Mouse (Mus musculus): ENCODE results near the gene Ier5l.
A peak's percentile ranks its signal among the peaks of the same experiment; 100 is the strongest.

Gene Ier5l

GRCm38 (mm10) chr2:30470143-30470946 lies 3.7 kb downstream of the Ier5l start:
- DNase-seq (ENCODE audit: low read depth, low spot score) = no peak

GRCm38 (mm10) chr2:30469796-30470142 lies 4.2 kb downstream of the Ier5l start:
- DNase-seq (ENCODE audit: low read depth, low spot score) = peak; percentile 63

GRCm38 (mm10) chr2:30469009-30469408 lies 5.0 kb downstream of the Ier5l start:
- no peak for DNase-seq (ENCODE audit: low read depth, low spot score)

GRCm38 (mm10) chr2:30466787-30467186 lies 7.2 kb downstream of the Ier5l start:
- no peak for DNase-seq (ENCODE audit: low read depth, low spot score)

GRCm38 (mm10) chr2:30464411-30464810 lies 9.6 kb downstream of the Ier5l start:
- DNase-seq (ENCODE audit: low read depth, low spot score) = no peak

- DNase-seq (ENCODE audit: low read depth, low spot score) = peak; percentile 84
Observed at GRCm38 (mm10) chr2:30463904-30464330, 10.1 kb downstream of the Ier5l start.

GRCm38 (mm10) chr2:30463341-30463761 lies 10.7 kb downstream of the Ier5l start:
- DNase-seq (ENCODE audit: low read depth, low spot score) = no peak

- DNase-seq (ENCODE audit: low read depth, low spot score) = no peak
Observed at GRCm38 (mm10) chr2:30459241-30459640, 14.8 kb downstream of the Ier5l start.

- peak; percentile 43 for DNase-seq (ENCODE audit: low read depth, low spot score)
Observed at GRCm38 (mm10) chr2:30458349-30458748, 15.7 kb downstream of the Ier5l start.

GRCm38 (mm10) chr2:30456104-30456980 lies 17.7 kb downstream of the Ier5l start:
- DNase-seq (ENCODE audit: low read depth, low spot score) = no peak

GRCm38 (mm10) chr2:30454587-30454986 lies 19.4 kb downstream of the Ier5l start:
- no peak for DNase-seq (ENCODE audit: low read depth, low spot score)

GRCm38 (mm10) chr2:30453570-30453969 lies 20.4 kb downstream of the Ier5l start:
- DNase-seq (ENCODE audit: low read depth, low spot score) = no peak

- no peak for DNase-seq (ENCODE audit: low read depth, low spot score)
Observed at GRCm38 (mm10) chr2:30451525-30451924, 22.5 kb downstream of the Ier5l start.

- DNase-seq (ENCODE audit: low read depth, low spot score) = no peak
Observed at GRCm38 (mm10) chr2:30450530-30450929, 23.5 kb downstream of the Ier5l start.

- DNase-seq (ENCODE audit: low read depth, low spot score) = no peak
Observed at GRCm38 (mm10) chr2:30448371-30448770, 25.6 kb downstream of the Ier5l start.

- no peak for DNase-seq (ENCODE audit: low read depth, low spot score)
Observed at GRCm38 (mm10) chr2:30446891-30447826, 26.9 kb downstream of the Ier5l start.

GRCm38 (mm10) chr2:30445312-30445711 lies 28.7 kb downstream of the Ier5l start:
- DNase-seq (ENCODE audit: low read depth, low spot score) = no peak

GRCm38 (mm10) chr2:30444450-30444849 lies 29.6 kb downstream of the Ier5l start:
- no peak for DNase-seq (ENCODE audit: low read depth, low spot score)

- no peak for DNase-seq (ENCODE audit: low read depth, low spot score)
Observed at GRCm38 (mm10) chr2:30444006-30444405, 30.0 kb downstream of the Ier5l start.

GRCm38 (mm10) chr2:30443281-30443680 lies 30.7 kb downstream of the Ier5l start:
- DNase-seq (ENCODE audit: low read depth, low spot score) = no peak

- no peak for DNase-seq (ENCODE audit: low read depth, low spot score)
Observed at GRCm38 (mm10) chr2:30442498-30442890, 31.5 kb downstream of the Ier5l start.

All from A20 (cell line).